14 mouse cellular contexts compared by ENCODE assay signal in the genomic region with DNA sequence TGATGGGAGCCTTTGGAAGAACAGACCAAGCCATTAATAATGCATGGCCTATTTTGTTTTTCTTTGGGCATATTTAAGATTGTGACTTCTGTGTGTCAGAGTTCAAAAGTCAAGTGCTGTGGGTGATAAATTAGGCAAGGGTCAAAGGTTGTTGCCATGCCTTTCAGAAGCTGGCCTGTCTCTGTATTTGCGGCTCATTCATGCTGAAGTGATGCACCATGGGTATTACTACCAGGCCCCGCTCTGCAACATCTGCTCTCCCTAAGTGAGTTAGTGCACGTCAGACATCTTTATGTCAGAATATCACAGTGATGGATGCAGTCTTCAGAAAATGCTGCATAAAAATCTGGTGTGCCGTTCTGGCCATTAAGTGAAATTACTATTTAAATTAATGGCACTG.
DNase-seq lines count a peak whose midpoint lies in the region; ATAC-seq and TF ChIP-seq lines count a peak whose summit lies in the region.
"Had no signal": no experiment of that assay in that cellular context is flagged by ENCODE, and none has a peak within 500 bp of the region (broad histone marks: within the 10 kb centered on the region; RNA-seq: fewer than 3 reads in every experiment).

No protein-coding gene starts in this region.

- H3K4me2 ChIP-seq in forebrain, embryonic 14.5 days (ENCODE audit: low read length), result no peak overlapping the region
- H3K4me2 ChIP-seq in forebrain, postnatal 0 days (ENCODE audit: low read depth), result no peak overlapping the region
- no peak overlapping the region for H3K4me2 ChIP-seq in midbrain, embryonic 15.5 days
- no peak overlapping the region for H3K4me2 ChIP-seq in hindbrain, embryonic 14.5 days (replicated peaks)
- H3K4me2 ChIP-seq: forebrain, embryonic 12.5 days; heart, embryonic 13.5 days had no signal

- H3K4me1 ChIP-seq in forebrain, embryonic 14.5 days (ENCODE audit: control insufficient read depth, insufficient read depth, low read length), result no peaks in the 10 kb centered on the region
- no peaks in the 10 kb centered on the region for H3K4me1 ChIP-seq in forebrain, postnatal 0 days (ENCODE audit: insufficient read depth)
- peaks cover 11% of the 10 kb centered on the region for H3K4me1 ChIP-seq in midbrain, embryonic 10.5 days
- H3K4me1 ChIP-seq in midbrain, embryonic 15.5 days, result no peaks in the 10 kb centered on the region
- H3K4me1 ChIP-seq in hindbrain, embryonic 14.5 days (replicated peaks; ENCODE audit: control insufficient read depth, insufficient read depth, low read length), result peaks cover 4% of the 10 kb centered on the region; the same call in 1 of the 2 replicates
- H3K4me1 ChIP-seq: forebrain, embryonic 12.5 days; heart, embryonic 13.5 days had no signal

- 50% methylated on average over 4 of the region's 4 CpGs for WGBS in forebrain, embryonic 14.5 days
- 45% methylated on average over 4 of the region's 4 CpGs for WGBS in forebrain, postnatal 0 days
- WGBS in midbrain, embryonic 10.5 days, result 42% methylated on average over 4 of the region's 4 CpGs
- 41% methylated on average over 4 of the region's 4 CpGs for WGBS in midbrain, embryonic 15.5 days
- 16% methylated on average over 4 of the region's 4 CpGs for WGBS in hindbrain, embryonic 14.5 days

- H3K9ac ChIP-seq in forebrain, embryonic 14.5 days (ENCODE audit: low read length), result no peak overlapping the region
- no peak overlapping the region for H3K9ac ChIP-seq in forebrain, postnatal 0 days
- no peak overlapping the region for H3K9ac ChIP-seq in midbrain, embryonic 15.5 days
- H3K9ac ChIP-seq in hindbrain, embryonic 14.5 days, result no peak overlapping the region
- H3K9ac ChIP-seq: forebrain, embryonic 12.5 days; heart, embryonic 13.5 days had no signal

- H3K27me3 ChIP-seq in forebrain, embryonic 14.5 days (replicated peaks; ENCODE audit: control insufficient read depth, insufficient read depth, low read length), result no peaks in the 10 kb centered on the region
- no peaks in the 10 kb centered on the region for H3K27me3 ChIP-seq in forebrain, postnatal 0 days (ENCODE audit: insufficient read depth, low read length)
- H3K27me3 ChIP-seq in midbrain, embryonic 10.5 days (ENCODE audit: low read depth, poor library complexity, severe bottlenecking), result 0 out of 2 replicates have a peak, but pooled peaks cover 4% of the 10 kb centered on the region
- no peaks in the 10 kb centered on the region for H3K27me3 ChIP-seq in midbrain, embryonic 15.5 days (replicated peaks)
- no peaks in the 10 kb centered on the region for H3K27me3 ChIP-seq in hindbrain, embryonic 14.5 days (ENCODE audit: control insufficient read depth, insufficient read depth, low read length)
- H3K27me3 ChIP-seq: forebrain, embryonic 12.5 days; heart, embryonic 13.5 days had no signal

- no peak overlapping the region for H3K4me3 ChIP-seq in forebrain, embryonic 14.5 days (ENCODE audit: low read depth, low read length)
- H3K4me3 ChIP-seq in forebrain, postnatal 0 days (ENCODE audit: low read depth, low read length), result no peak overlapping the region
- H3K4me3 ChIP-seq in midbrain, embryonic 10.5 days, result no peak overlapping the region
- no peak overlapping the region for H3K4me3 ChIP-seq in midbrain, embryonic 15.5 days
- H3K4me3 ChIP-seq in hindbrain, embryonic 14.5 days (replicated peaks; ENCODE audit: low read length), result no peak overlapping the region
- H3K4me3 ChIP-seq: forebrain, embryonic 12.5 days; heart, embryonic 13.5 days; layer of hippocampus, adult 2 months had no signal

- no peak for TF ChIP-seq CTCF in forebrain, postnatal 0 days (IDR thresholded peaks at IDR 0.05; ENCODE audit: low read depth)

- no peak overlapping the region for H3K27ac ChIP-seq in forebrain, embryonic 14.5 days (ENCODE audit: low read depth, low read length)
- H3K27ac ChIP-seq in forebrain, postnatal 0 days (ENCODE audit: low read depth, low read length), result no peak overlapping the region
- no peak overlapping the region for H3K27ac ChIP-seq in midbrain, embryonic 10.5 days (replicated peaks)
- no peak overlapping the region for H3K27ac ChIP-seq in midbrain, embryonic 15.5 days
- H3K27ac ChIP-seq in hindbrain, embryonic 14.5 days, result no peak overlapping the region
- H3K27ac ChIP-seq: forebrain, embryonic 12.5 days; heart, embryonic 13.5 days; layer of hippocampus, adult 2 months had no signal

- ATAC-seq in forebrain, embryonic 14.5 days, result no peak
- ATAC-seq in forebrain, postnatal 0 days, result no peak
- no peak for ATAC-seq in midbrain, embryonic 15.5 days (replicated peaks)
- no peak for ATAC-seq in hindbrain, embryonic 14.5 days (ENCODE audit: low FRiP score)

- peak; percentile 39 for DNase-seq in forebrain, embryonic 14.5 days (ENCODE audit: low spot score)
- no peak for DNase-seq in forebrain, postnatal 0 days
- peak; percentile 32 for DNase-seq in midbrain, embryonic 10.5 days (ENCODE audit: low spot score)
- peak; percentile 34 for DNase-seq in hindbrain, embryonic 14.5 days (ENCODE audit: low spot score)
- peak; percentile 5 for DNase-seq in retina, postnatal 7 days (ENCODE audit: low read depth, low spot score)
- DNase-seq in right cerebral cortex, postnatal 10 days (ENCODE audit: low spot score in 2 of 2), result no peak
- no peak for DNase-seq in right cerebral cortex, postnatal 25 days
- DNase-seq: adrenal gland, postnatal 36 days; gastrocnemius, postnatal 14 days; thymus, adult 2 months had no signal

- H3K9me3 ChIP-seq in forebrain, embryonic 14.5 days (replicated peaks; ENCODE audit: control insufficient read depth, low read length), result no peaks in the 10 kb centered on the region
- H3K9me3 ChIP-seq in forebrain, postnatal 0 days (ENCODE audit: low read length), result no peaks in the 10 kb centered on the region
- H3K9me3 ChIP-seq in midbrain, embryonic 10.5 days (replicated peaks), result no peaks in the 10 kb centered on the region
- H3K9me3 ChIP-seq in midbrain, embryonic 15.5 days, result no peaks in the 10 kb centered on the region
- no peaks in the 10 kb centered on the region for H3K9me3 ChIP-seq in hindbrain, embryonic 14.5 days (ENCODE audit: control insufficient read depth, low read length)
- H3K9me3 ChIP-seq: forebrain, embryonic 12.5 days; heart, embryonic 13.5 days had no signal

- H3K36me3 ChIP-seq in forebrain, embryonic 14.5 days (ENCODE audit: control insufficient read depth, insufficient read depth, low read length), result no peaks in the 10 kb centered on the region
- H3K36me3 ChIP-seq in forebrain, postnatal 0 days (ENCODE audit: insufficient read depth), result no peaks in the 10 kb centered on the region
- H3K36me3 ChIP-seq in midbrain, embryonic 10.5 days, result no peaks in the 10 kb centered on the region
- H3K36me3 ChIP-seq in midbrain, embryonic 15.5 days (replicated peaks), result no peaks in the 10 kb centered on the region
- no peaks in the 10 kb centered on the region for H3K36me3 ChIP-seq in hindbrain, embryonic 14.5 days (replicated peaks; ENCODE audit: control insufficient read depth, insufficient read depth)
- H3K36me3 ChIP-seq: forebrain, embryonic 12.5 days; heart, embryonic 13.5 days had no signal

Comparison
In these comparisons a context has a peak if more than half of its experiments do, and no peak if none do; other contexts are left out.
1. DNase-seq: peak in forebrain, embryonic 14.5 days (single experiment), midbrain, embryonic 10.5 days (single experiment), hindbrain, embryonic 14.5 days (single experiment) and retina, postnatal 7 days (single experiment); none in forebrain, postnatal 0 days (single experiment), right cerebral cortex, postnatal 10 days (0 of 2) and right cerebral cortex, postnatal 25 days (single experiment).